Comparison of ENCODE assay signal across 17 mouse cellular contexts in the genomic region with DNA sequence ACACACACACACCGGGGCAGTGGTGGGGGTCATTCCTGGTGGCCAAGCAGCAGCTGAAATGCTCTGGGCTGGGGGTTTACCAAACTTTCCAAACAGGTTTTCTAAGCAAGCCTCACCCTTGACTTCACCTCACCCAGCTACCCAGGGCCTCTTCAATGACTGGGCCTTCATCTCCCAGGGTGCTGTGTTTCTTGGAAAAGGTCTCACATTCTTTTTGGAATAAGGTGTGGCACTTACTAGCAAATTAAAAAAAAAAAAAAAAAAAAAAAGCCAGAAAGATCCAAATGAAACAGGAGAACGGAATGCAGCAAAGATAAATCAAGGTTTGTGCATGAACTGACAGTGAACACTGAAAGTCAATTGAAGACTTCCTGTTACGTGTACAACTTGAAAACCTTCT.
"Had no signal": no experiment of that assay in that cellular context is flagged by ENCODE, and none has a peak within 500 bp of the region (broad histone marks: within the 10 kb centered on the region; RNA-seq: fewer than 3 reads in every experiment).

No protein-coding gene starts in this region.

- H3K4me2 ChIP-seq: limb, embryonic 13.5 days; liver, embryonic 13.5 days; neural tube, embryonic 12.5 days; neural tube, embryonic 15.5 days had no signal

- H3K9me3 ChIP-seq: limb, embryonic 13.5 days; liver, embryonic 13.5 days; megakaryocyte, embryonic 14.5 days; midbrain, embryonic 10.5 days; neural tube, embryonic 12.5 days; neural tube, embryonic 15.5 days had no signal

- H3K9ac ChIP-seq: limb, embryonic 13.5 days; liver, embryonic 13.5 days; neural tube, embryonic 12.5 days; neural tube, embryonic 15.5 days had no signal

- H3K36me3 ChIP-seq: limb, embryonic 13.5 days; liver, embryonic 13.5 days; midbrain, embryonic 10.5 days; neural tube, embryonic 12.5 days; neural tube, embryonic 15.5 days had no signal

- H3K4me1 ChIP-seq: liver, embryonic 13.5 days; neural tube, embryonic 12.5 days; neural tube, embryonic 15.5 days had no signal

- H3K27ac ChIP-seq: kidney, postnatal 0 days; limb, embryonic 13.5 days; liver, embryonic 13.5 days; midbrain, embryonic 10.5 days; neural tube, embryonic 12.5 days; neural tube, embryonic 15.5 days had no signal

- H3K27me3 ChIP-seq: limb, embryonic 13.5 days; liver, embryonic 13.5 days; megakaryocyte, embryonic 14.5 days; neural tube, embryonic 12.5 days; neural tube, embryonic 15.5 days had no signal

- H3K4me3 ChIP-seq: limb, embryonic 13.5 days; liver, embryonic 13.5 days; megakaryocyte, embryonic 14.5 days; midbrain, embryonic 10.5 days; neural tube, embryonic 12.5 days; neural tube, embryonic 15.5 days had no signal

- ATAC-seq: intestine, postnatal 0 days had no signal

- DNase-seq: kidney, adult 2 months; layer of hippocampus, postnatal 36 days; liver, embryonic 13.5 days; lung, adult 2 months; midbrain, embryonic 14.5 days; right cerebral cortex, adult 18-20 months; right cerebral cortex, postnatal 14 days; right cerebral cortex, postnatal 4 days; thymus, adult 18-20 months; thymus, postnatal 14 days had no signal
